Mouse (Mus musculus) left cerebral cortex, postnatal 10 days (tissue): ENCODE results near the gene Stra6. TPM values are rescaled to one million over a fixed set of nuclear protein-coding genes. Genes with fewer than 3 reads are reported as not detected.

Experiments
- DNase-seq, 2 experiments: peaks; one replicate each; pipeline ENCODE4 v3.0.0; 2021 to 2022; ENCODE audit warnings: low spot score in 2 of 2, mixed read lengths in 1 of 2; ENCODE audit errors: extremely low spot score in 1 of 2
- intact Hi-C: fragments of 180-260 bp; cut with DNase I; formaldehyde crosslinking; loops from one replicate; pipeline ENCODE4 v1.15.1; 2025
- total RNA-seq, 2 experiments: library from RNA; stranded (reverse); gene quantifications; 2 replicates each; pipeline ENCODE4 v1.2.3; 2021

The Stra6 gene
- total RNA-seq, result 10 to 100 TPM in 1 of 2 experiments, 1 to 10 TPM in 1; 10.0 to 10.9 TPM

- intact Hi-C loops, result no loop called here
- no peak for DNase-seq
These were observed at the start of gene Stra6 for GRCm38 (mm10) chr9:58063531-58063930. Stra6 (plus strand) TSS chr9:58063788.

GRCm38 (mm10) chr9:58014393-58015160 is 49.0 kb upstream of the Stra6 start:
- DNase-seq, result no peak
- intact Hi-C loops, result no loop called here

- no peak for DNase-seq
- intact Hi-C loops, result no loop called here
These were observed 47.7 kb upstream of the Stra6 start for GRCm38 (mm10) chr9:58015856-58016255.

GRCm38 (mm10) chr9:58016962-58017361 is 46.6 kb upstream of the Stra6 start:
- DNase-seq, result no peak
- intact Hi-C loops, result no loop called here

GRCm38 (mm10) chr9:58018385-58018784 is 45.2 kb upstream of the Stra6 start:
- intact Hi-C loops, result no loop called here
- no peak for DNase-seq

GRCm38 (mm10) chr9:58025995-58026394 is 37.6 kb upstream of the Stra6 start:
- DNase-seq, result no peak
- intact Hi-C loops, result no loop called here

GRCm38 (mm10) chr9:58027426-58028180 is 36.0 kb upstream of the Stra6 start:
- DNase-seq, result no peak

GRCm38 (mm10) chr9:58028841-58029240 is 34.7 kb upstream of the Stra6 start:
- no peak for DNase-seq
- intact Hi-C loops, result no loop called here

More at GRCm38 (mm10) chr9:58027426-58028180, 36.0 kb upstream of the Stra6 start:
- intact Hi-C loops, result no loop called here

- no peak for DNase-seq
- intact Hi-C loops, result loop anchor here (10.0 kb wide), 1 partner anchor 505 kb away; no protein-coding TSS in a partner anchor
These were observed 34.0 kb upstream of the Stra6 start for GRCm38 (mm10) chr9:58029635-58030034.

GRCm38 (mm10) chr9:58031895-58032294 is 31.7 kb upstream of the Stra6 start:
- intact Hi-C loops, result loop anchor here (10.0 kb wide), 1 partner anchor 503 kb away; no protein-coding TSS in a partner anchor
- no peak for DNase-seq

GRCm38 (mm10) chr9:58035519-58035918 is 28.1 kb upstream of the Stra6 start:
- intact Hi-C loops, result loop anchor here (5.0 to 10.0 kb wide), 2 partner anchors 237 to 499 kb away; no protein-coding TSS in a partner anchor
- DNase-seq, result no peak

- intact Hi-C loops, result loop anchor here (5.0 to 10.0 kb wide), 2 partner anchors 236 to 499 kb away; no protein-coding TSS in a partner anchor
- DNase-seq, result no peak
These were observed 27.5 kb upstream of the Stra6 start for GRCm38 (mm10) chr9:58035951-58036698.

GRCm38 (mm10) chr9:58036961-58037360 is 26.6 kb upstream of the Stra6 start:
- intact Hi-C loops, result loop anchor here (5.0 to 10.0 kb wide), 2 partner anchors 235 to 498 kb away; no protein-coding TSS in a partner anchor
- no peak for DNase-seq

- intact Hi-C loops, result loop anchor here (5.0 to 10.0 kb wide), 2 partner anchors 234 to 496 kb away; no protein-coding TSS in a partner anchor
- peak; percentile 82 for DNase-seq
These were observed 25.0 kb upstream of the Stra6 start for GRCm38 (mm10) chr9:58038500-58039168.

- no peak for DNase-seq
These were observed 22.6 kb upstream of the Stra6 start for GRCm38 (mm10) chr9:58040977-58041376.

GRCm38 (mm10) chr9:58042391-58042790 is 21.2 kb upstream of the Stra6 start:
- intact Hi-C loops, result no loop called here

More at GRCm38 (mm10) chr9:58040977-58041376, 22.6 kb upstream of the Stra6 start:
- intact Hi-C loops, result no loop called here

GRCm38 (mm10) chr9:58043496-58044017 is 20.0 kb upstream of the Stra6 start:
- intact Hi-C loops, result no loop called here
- DNase-seq, result no peak

More at GRCm38 (mm10) chr9:58042391-58042790, 21.2 kb upstream of the Stra6 start:
- no peak for DNase-seq

GRCm38 (mm10) chr9:58044828-58045227 is 18.8 kb upstream of the Stra6 start:
- intact Hi-C loops, result no loop called here
- no peak for DNase-seq
